Mouse (Mus musculus) CH12.LX (cell line): ENCODE measurements at regions not wholly inside any gene's neighbourhood (a gene's known extent, or its start where the extent isn't known, plus 50 kb on each side); places are given as distances from the start of the nearest gene placed in this dataset.

Experiments used
- DNase-seq: peaks from one replicate; pipeline ENCODE4 v3.0.0-alpha.2; 2013; ENCODE audit errors: extremely low read depth
- H3K27ac ChIP-seq: 2 replicates; pipeline ENCODE4 v1.5.1; 2012; ENCODE audit warnings: low read depth, mild to moderate bottlenecking, control low read depth, moderate library complexity; ENCODE audit not compliant: insufficient read depth
- H3K27me3 ChIP-seq: replicated peaks from 2 replicates; pipeline ENCODE3; 2012; ENCODE audit warnings: inconsistent platforms
- H3K36me3 ChIP-seq, 2 experiments: replicated peaks in 1 of 2; 2 replicates each; pipeline versions ENCODE3 to v1.6.1; 2012; ENCODE audit warnings: inconsistent platforms in 1 of 2, low read length in 1 of 2, mild to moderate bottlenecking in 1 of 2, mixed read lengths in 1 of 2, moderate library complexity in 1 of 2; ENCODE audit not compliant: control insufficient read depth in 1 of 2, insufficient read depth in 1 of 2
- H3K4me1 ChIP-seq, 2 experiments: 2 replicates each; pipeline ENCODE4 v1.6.1; 2012; ENCODE audit warnings: inconsistent platforms in 1 of 2, moderate library complexity in 1 of 2; ENCODE audit not compliant: insufficient read depth in 2 of 2, control insufficient read depth in 1 of 2
- H3K4me2 ChIP-seq: 2 replicates; pipeline ENCODE4 v1.6.1; 2012; ENCODE audit warnings: low read depth, mild to moderate bottlenecking, control low read depth; ENCODE audit not compliant: poor library complexity, insufficient read depth, severe bottlenecking
- H3K4me3 ChIP-seq, 3 experiments: fragments of 150-350 bp in 1 of 3; sonication (generic) in 1 of 3; replicated peaks in 1 of 3; 2 replicates each; pipeline versions ENCODE3 to v1.5.1; 2011 to 2012; ENCODE audit warnings: low read depth in 2 of 3, low read length in 2 of 3, mild to moderate bottlenecking in 2 of 3, moderate library complexity in 2 of 3, control low read depth in 1 of 3, improper control_type of control experiment in 1 of 3, inconsistent platforms in 1 of 3, mixed read lengths in 1 of 3; ENCODE audit not compliant: poor library complexity in 1 of 3
- H3K79me2 ChIP-seq: replicated peaks from 2 replicates; pipeline ENCODE4 v1.6.1; 2012; ENCODE audit warnings: mild to moderate bottlenecking, moderate library complexity; ENCODE audit not compliant: control insufficient read depth, poor library complexity, insufficient read depth, severe bottlenecking; ENCODE audit errors: extremely low read depth
- H3K9ac ChIP-seq: 2 replicates; pipeline ENCODE4 v1.6.1; 2012; ENCODE audit warnings: low read depth, mild to moderate bottlenecking, control low read depth, moderate library complexity; ENCODE audit not compliant: insufficient read depth
- H3K9me3 ChIP-seq: replicated peaks from 2 replicates; pipeline ENCODE3; 2012; ENCODE audit warnings: low read length, inconsistent platforms, mixed read lengths
- CHD2 ChIP-seq: IDR thresholded peaks from 2 replicates; pipeline ENCODE4 v1.6.1; 2011; ENCODE audit warnings: low read length, improper control_type of control experiment
- CTCF ChIP-seq, 2 experiments: IDR thresholded peaks in 1 of 2; conservative IDR thresholded peaks in 1 of 2; 2 replicates each; pipeline ENCODE4 v1.5.1; 2011 to 2012; ENCODE audit warnings: low read depth in 2 of 2, low read length in 2 of 2, improper control_type of control experiment in 1 of 2, inconsistent platforms in 1 of 2, mild to moderate bottlenecking in 1 of 2, moderate library complexity in 1 of 2
- EP300 ChIP-seq: IDR thresholded peaks from 2 replicates; pipeline ENCODE4 v1.6.1; 2011; ENCODE audit warnings: low read length, improper control_type of control experiment
- ETS1 ChIP-seq: conservative IDR thresholded peaks from 2 replicates; pipeline ENCODE4 v1.6.1; 2012; ENCODE audit warnings: low read depth, mild to moderate bottlenecking, inconsistent platforms, low read length, improper control_type of control experiment, moderate library complexity
- GABPA ChIP-seq: IDR thresholded peaks from 2 replicates; pipeline ENCODE4 v1.6.1; 2012; ENCODE audit warnings: low read depth, low read length, improper control_type of control experiment, inconsistent platforms; ENCODE audit not compliant: insufficient replicate concordance
- HCFC1 ChIP-seq: IDR thresholded peaks from 2 replicates; pipeline ENCODE4 v1.6.1; 2012; ENCODE audit warnings: low read depth, mild to moderate bottlenecking, inconsistent platforms, low read length, improper control_type of control experiment
- IRF4 ChIP-seq: IDR thresholded peaks from 2 replicates; pipeline ENCODE4 v1.6.1; 2014; ENCODE audit warnings: low read depth, mild to moderate bottlenecking, inconsistent platforms, low read length, improper control_type of control experiment
- JUN ChIP-seq: IDR thresholded peaks from 2 replicates; pipeline ENCODE4 v1.6.1; 2011; ENCODE audit warnings: low read depth, mild to moderate bottlenecking, low read length, improper control_type of control experiment, moderate library complexity; ENCODE audit not compliant: insufficient read depth
- JUND ChIP-seq: conservative IDR thresholded peaks from 2 replicates; pipeline ENCODE4 v1.6.1; 2011; ENCODE audit warnings: low read depth, low read length, improper control_type of control experiment
- KAT2A ChIP-seq: IDR thresholded peaks from 2 replicates; pipeline ENCODE4 v1.6.1; 2012; ENCODE audit warnings: low read length, improper control_type of control experiment, inconsistent platforms; ENCODE audit not compliant: insufficient replicate concordance
- MAFK ChIP-seq: IDR thresholded peaks from 2 replicates; pipeline ENCODE4 v1.6.1; 2011; ENCODE audit warnings: low read length, improper control_type of control experiment; ENCODE audit not compliant: insufficient replicate concordance
- MAX ChIP-seq: IDR thresholded peaks from 2 replicates; pipeline ENCODE4 v1.6.1; 2011; ENCODE audit warnings: low read length, improper control_type of control experiment
- MAZ ChIP-seq: IDR thresholded peaks from 2 replicates; pipeline ENCODE4 v1.6.1; 2012; ENCODE audit warnings: low read depth, mild to moderate bottlenecking, inconsistent platforms, low read length, improper control_type of control experiment, moderate library complexity
- MEF2A ChIP-seq: IDR thresholded peaks from 2 replicates; pipeline ENCODE4 v1.6.1; 2014; ENCODE audit warnings: low read depth, mild to moderate bottlenecking, inconsistent platforms, low read length, improper control_type of control experiment, borderline replicate concordance
- MXI1 ChIP-seq: IDR thresholded peaks from 2 replicates; pipeline ENCODE4 v1.6.1; 2011; ENCODE audit warnings: mild to moderate bottlenecking, low read depth, low read length, improper control_type of control experiment
- MYC ChIP-seq: IDR thresholded peaks from 2 replicates; pipeline ENCODE4 v1.6.1; 2011; ENCODE audit warnings: low read depth, mild to moderate bottlenecking, improper control_type of control experiment, low read length
- NELFE ChIP-seq: IDR thresholded peaks from 2 replicates; pipeline ENCODE4 v1.6.1; 2011; ENCODE audit warnings: low read depth, low read length, improper control_type of control experiment
- PAX5 ChIP-seq: IDR thresholded peaks from 2 replicates; pipeline ENCODE4 v1.6.1; 2012; ENCODE audit warnings: low read length, inconsistent platforms, mixed read lengths
- POLR2A ChIP-seq: IDR thresholded peaks from 2 replicates; pipeline ENCODE4 v1.6.1; 2011; ENCODE audit warnings: low read depth, mild to moderate bottlenecking, improper control_type of control experiment, low read length
- RAD21 ChIP-seq: IDR thresholded peaks from 2 replicates; pipeline ENCODE4 v1.6.1; 2011; ENCODE audit warnings: low read depth, mild to moderate bottlenecking, low read length, improper control_type of control experiment, moderate library complexity
- SMC3 ChIP-seq: IDR thresholded peaks from 2 replicates; pipeline ENCODE4 v1.6.1; 2011; ENCODE audit warnings: low read depth, low read length, improper control_type of control experiment
- TBP ChIP-seq: conservative IDR thresholded peaks from 2 replicates; pipeline ENCODE4 v1.6.1; 2011; ENCODE audit warnings: low read depth, low read length, improper control_type of control experiment
- TCF12 ChIP-seq: IDR thresholded peaks from 2 replicates; pipeline ENCODE4 v1.6.1; 2014; ENCODE audit warnings: low read depth, mild to moderate bottlenecking, inconsistent platforms, low read length, improper control_type of control experiment
- UBTF ChIP-seq: IDR thresholded peaks from 2 replicates; pipeline ENCODE4 v1.6.1; 2012; ENCODE audit warnings: low read depth, mild to moderate bottlenecking, inconsistent platforms, low read length, improper control_type of control experiment, moderate library complexity
- USF2 ChIP-seq: conservative IDR thresholded peaks from 2 replicates; pipeline ENCODE4 v1.6.1; 2011; ENCODE audit warnings: low read depth, low read length, improper control_type of control experiment
- ZC3H11A ChIP-seq: IDR thresholded peaks from 2 replicates; pipeline ENCODE4 v1.6.1; 2012; ENCODE audit warnings: low read depth, mild to moderate bottlenecking, inconsistent platforms, low read length, improper control_type of control experiment
- ZKSCAN1 ChIP-seq: IDR thresholded peaks from 2 replicates; pipeline ENCODE4 v1.6.1; 2012; ENCODE audit warnings: low read depth, inconsistent platforms, low read length, improper control_type of control experiment, borderline replicate concordance
- ZNF384 ChIP-seq: IDR thresholded peaks from 2 replicates; pipeline ENCODE4 v1.6.1; 2012; ENCODE audit warnings: low read depth, low read length, improper control_type of control experiment, inconsistent platforms
- dilution Hi-C: fragments of 300-500 bp; cut with MboI; formaldehyde crosslinking; loops from 2 replicates; pipeline ENCODE4 v1.14.3; 2020; ENCODE audit warnings: low sequenced_read_pairs; ENCODE audit not compliant: extremely low pct_unique_long_range_greater_than_20kb, extremely low pct_ligation_motif_present
- in situ Hi-C: fragments of 300-500 bp; cut with MboI; formaldehyde crosslinking; loops from 3 replicates; pipeline ENCODE4 v1.14.3; 2019; ENCODE audit warnings: low sequenced_read_pairs, low pct_ligation_motif_present, low pct_unique_long_range_greater_than_20kb, mixed read lengths

DNA sequence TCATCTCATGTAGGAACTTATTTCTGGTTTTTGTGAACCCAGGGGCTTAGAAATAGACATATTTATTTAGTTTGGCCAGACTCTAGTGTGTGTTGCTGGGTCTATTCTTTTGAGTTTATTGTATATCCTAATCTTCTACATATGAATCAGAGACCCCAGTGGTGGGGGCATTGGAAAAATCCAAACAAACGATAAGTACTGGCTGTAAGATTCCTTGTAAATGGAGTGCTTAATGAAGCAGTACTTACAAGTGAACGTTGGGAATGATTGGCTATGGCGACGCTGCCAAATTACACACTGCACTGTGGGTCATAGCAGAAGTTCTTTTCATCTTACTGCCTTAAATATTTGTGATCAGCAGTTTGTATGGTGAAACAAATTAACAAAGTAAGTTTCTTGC, 289.0 kb downstream of the Meis1 start:
- no peaks in the 10 kb centered on the region for H3K36me3 ChIP-seq
- DNase-seq = no peak
- no peak overlapping the region for H3K9ac ChIP-seq
- no peak overlapping the region for H3K4me2 ChIP-seq
- no peak overlapping the region for H3K27ac ChIP-seq
- no peaks in the 10 kb centered on the region for H3K79me2 ChIP-seq
- dilution Hi-C loops (no loop called here), in situ Hi-C loops (loop anchor here (10.0 kb wide), 1 partner anchor 805 kb away; no protein-coding TSS in a partner anchor)
- TF ChIP-seq ETS1 (no peak), PAX5 (no peak), CTCF (conservative IDR thresholded peaks at IDR 0.05 in 1 of 2, IDR thresholded peaks at IDR 0.05 in 1 of 2; ENCODE audit: low read depth in 2 of 2, low read length in 2 of 2) (no peak), POLR2A (no peak), JUN (no peak), MYC (no peak), MAZ (no peak), MEF2A (no peak), MXI1 (no peak), ZNF384 (no peak), HCFC1 (no peak), EP300 (no peak), TBP (no peak), RAD21 (no peak)
- no peak overlapping the region for H3K4me3 ChIP-seq
- H3K27me3 ChIP-seq = no peaks in the 10 kb centered on the region
- no peaks in the 10 kb centered on the region for H3K9me3 ChIP-seq
- peaks cover 5 to 8% of the 10 kb centered on the region in 2 experiments; a peak in 2 of 4 replicates for H3K4me1 ChIP-seq

GRCm38 (mm10) chr11:18722770-18723169, 296.0 kb downstream of the Meis1 start:
- dilution Hi-C loops = no loop called here
- Histone ChIP-seq H3K27me3 (no peaks in the 10 kb centered on the region), H3K9ac (no peak overlapping the region), H3K4me2 (no peak overlapping the region), H3K4me3 (no peak overlapping the region), H3K27ac (no peak overlapping the region), H3K79me2 (no peaks in the 10 kb centered on the region), H3K9me3 (no peaks in the 10 kb centered on the region), H3K36me3 (no peaks in the 10 kb centered on the region), H3K4me1 (0 out of 4 replicates have a peak, but pooled peaks cover 0 to 5% of the 10 kb centered on the region in 2 experiments)
- TF ChIP-seq EP300 = no peak
- no peak for TF ChIP-seq HCFC1
- TF ChIP-seq ZKSCAN1 = no peak
- no peak for TF ChIP-seq USF2
- TF ChIP-seq UBTF = no peak
- TF ChIP-seq PAX5 = no peak
- TF ChIP-seq GABPA = no peak
- TF ChIP-seq MAFK = no peak
- no peak for TF ChIP-seq CHD2
- no peak for TF ChIP-seq ETS1
- TF ChIP-seq ZC3H11A = no peak
- TF ChIP-seq MAX = no peak
- no peak for TF ChIP-seq TCF12
- TF ChIP-seq SMC3 = no peak
- no peak for TF ChIP-seq KAT2A
- no peak for TF ChIP-seq IRF4
- no peak for TF ChIP-seq JUND
- no peak for TF ChIP-seq NELFE
- TF ChIP-seq RAD21 = no peak
- DNase-seq = no peak
- in situ Hi-C loops = loop anchor here (10.0 kb wide), 1 partner anchor 812 kb away; no protein-coding TSS in a partner anchor
